Mouse (Mus musculus) neutrophil, adult 5-6 weeks (primary cell): ENCODE data around the gene Sult1d1. TPM values are rescaled to one million over a fixed set of nuclear protein-coding genes. Genes with fewer than 3 reads are reported as not detected.

Experiments used
- ATAC-seq: fragments of 151-379, 151-347 bp; 2 replicates; pipeline ENCODE4 v1.8.0; 2017; ENCODE audit warnings: mild to moderate bottlenecking, moderate TSS enrichment; ENCODE audit not compliant: insufficient number of reproducible peaks, poor library complexity, low FRiP score, severe bottlenecking; ENCODE audit errors: extremely low read depth
- total RNA-seq: library from RNA; stranded (forward); fragments of 200-1000 nt; gene quantifications from 2 replicates; pipeline ENCODE4 v1.2.3, GENCODE M21; 2017

Sult1d1 gene
- total RNA-seq, 1 experiment from 2014 or later, result not detected

- ATAC-seq, result no peak
These were observed 62.9 kb downstream of the Sult1d1 start for GRCm38 (mm10) chr5:87505776-87506458.

Other genes starting within 250 kb of the Sult1d1 start
- gene Ugt2a3, start 231.8 kb downstream of the Sult1d1 start, total RNA-seq, result not detected in 2 replicates
- not detected in 2 replicates for gene Ugt2b38, start 144.8 kb downstream of the Sult1d1 start, total RNA-seq
- gene Ugt2a2, start 86.8 kb downstream of the Sult1d1 start, total RNA-seq, result not detected in 2 replicates
- gene Gm43638, start 82.2 kb downstream of the Sult1d1 start, total RNA-seq, result not detected in 2 replicates
- not detected in 2 replicates for gene Ugt2a1, start 78.2 kb downstream of the Sult1d1 start, total RNA-seq
- gene Sult1b1, start 30.8 kb downstream of the Sult1d1 start, total RNA-seq, result not detected in 2 replicates
- gene Sult1e1, start 22.6 kb upstream of the Sult1d1 start, total RNA-seq, result not detected in 2 replicates
- gene Csn1s1, start 97.2 kb upstream of the Sult1d1 start, total RNA-seq, result not detected in 2 replicates
- not detected in 2 replicates for gene Csn2, start 130.6 kb upstream of the Sult1d1 start, total RNA-seq
- gene Csn1s2a, start 205.5 kb upstream of the Sult1d1 start, total RNA-seq, result not detected in 2 replicates
- gene Csn1s2b, start 239.1 kb upstream of the Sult1d1 start, total RNA-seq, result 0.25 and 0.35 TPM in 2 replicates